Mouse (Mus musculus): ENCODE data around the gene Tsc1. TPM values are rescaled to one million over a fixed set of nuclear protein-coding genes. Genes with fewer than 3 reads are reported as not detected.

Tsc1 gene
- total and polyA plus RNA-seq, 2 experiments from 2014 or later, result 7.7 to 14.6 TPM

DNA sequence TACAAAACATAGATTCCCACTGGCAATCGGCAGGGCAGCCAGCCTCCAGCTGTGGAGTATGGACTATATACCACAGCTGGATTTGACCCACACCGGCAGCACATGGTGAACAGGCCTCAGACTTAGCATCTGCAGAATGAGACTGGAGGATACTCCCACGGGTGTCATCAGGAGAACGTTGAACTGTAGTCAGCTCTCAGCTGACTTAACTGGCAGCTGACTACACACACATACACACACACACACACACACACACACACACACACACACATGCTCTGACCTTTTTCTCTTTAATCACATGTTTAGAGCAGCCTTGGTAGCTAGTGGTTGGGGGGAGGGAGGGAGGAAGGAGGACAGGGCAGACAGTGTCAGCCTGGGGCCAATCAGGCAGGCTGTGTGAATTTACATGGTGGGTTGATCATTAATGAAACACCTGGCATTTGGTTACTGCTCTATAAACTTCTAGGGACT is 11.1 kb upstream of the Tsc1 start:
- ATAC-seq (ENCODE audit: insufficient read depth, low read depth), result no peak
- H3K4me2 ChIP-seq (ENCODE audit: low read depth, low read length), result no peak overlapping the region
- no peak overlapping the region for H3K27ac ChIP-seq (ENCODE audit: low read depth)
- no peak for TF ChIP-seq CTCF (IDR thresholded peaks at IDR 0.05; ENCODE audit: low read depth)
- TF ChIP-seq EP300 (IDR thresholded peaks at IDR 0.05; ENCODE audit: low read depth), result no peak
- 35% methylated on average over 4 of the region's 4 CpGs for whole genome bisulfite sequencing
- H3K9me3 ChIP-seq (replicated peaks; ENCODE audit: control insufficient read depth, low read length), result no peaks in the 10 kb centered on the region
- H3K36me3 ChIP-seq (replicated peaks; ENCODE audit: control insufficient read depth, insufficient read depth, low read length), result no peaks in the 10 kb centered on the region
- H3K27me3 ChIP-seq (ENCODE audit: control insufficient read depth, insufficient read depth, low read length), result no peaks in the 10 kb centered on the region
- H3K4me3 ChIP-seq (ENCODE audit: low read depth, low read length), result no peak overlapping the region
- no peak overlapping the region for H3K9ac ChIP-seq (replicated peaks; ENCODE audit: low read depth, low read length)
- no peaks in the 10 kb centered on the region for H3K4me1 ChIP-seq (ENCODE audit: control insufficient read depth, insufficient read depth)
- DNase-seq (ENCODE audit: low spot score), result no peak

GRCm38 (mm10) chr2:28632626-28633025 is 8.4 kb upstream of the Tsc1 start:
- H3K36me3 ChIP-seq (replicated peaks; ENCODE audit: control insufficient read depth, insufficient read depth, low read length), result no peaks in the 10 kb centered on the region

GRCm38 (mm10) chr2:28633136-28633535 is 7.9 kb upstream of the Tsc1 start:
- H3K9me3 ChIP-seq (replicated peaks; ENCODE audit: control insufficient read depth, low read length), result no peaks in the 10 kb centered on the region
- H3K4me2 ChIP-seq (ENCODE audit: low read depth, low read length), result no peak overlapping the region
- no peak overlapping the region for H3K9ac ChIP-seq (replicated peaks; ENCODE audit: low read depth, low read length)
- no peak overlapping the region for H3K4me3 ChIP-seq (ENCODE audit: low read depth, low read length)
- 43% methylated on average over 4 of the region's 4 CpGs for WGBS
- no peaks in the 10 kb centered on the region for H3K4me1 ChIP-seq (ENCODE audit: control insufficient read depth, insufficient read depth)
- TF ChIP-seq EP300 (IDR thresholded peaks at IDR 0.05; ENCODE audit: low read depth) (no peak), CTCF (IDR thresholded peaks at IDR 0.05; ENCODE audit: low read depth) (no peak)
- DNase-seq (ENCODE audit: low spot score), result no peak
- H3K36me3 ChIP-seq (replicated peaks; ENCODE audit: control insufficient read depth, insufficient read depth, low read length), result no peaks in the 10 kb centered on the region
- no peak for ATAC-seq (ENCODE audit: insufficient read depth, low read depth)
- no peak overlapping the region for H3K27ac ChIP-seq (ENCODE audit: low read depth)
- no peaks in the 10 kb centered on the region for H3K27me3 ChIP-seq (ENCODE audit: control insufficient read depth, insufficient read depth, low read length)

More at GRCm38 (mm10) chr2:28632626-28633025, 8.4 kb upstream of the Tsc1 start:
- Histone ChIP-seq H3K4me3 (ENCODE audit: low read depth, low read length) (no peak overlapping the region), H3K9ac (replicated peaks; ENCODE audit: low read depth, low read length) (no peak overlapping the region), H3K9me3 (replicated peaks; ENCODE audit: control insufficient read depth, low read length) (no peaks in the 10 kb centered on the region), H3K27ac (ENCODE audit: low read depth) (no peak overlapping the region), H3K4me2 (ENCODE audit: low read depth, low read length) (no peak overlapping the region), H3K4me1 (ENCODE audit: control insufficient read depth, insufficient read depth) (no peaks in the 10 kb centered on the region), H3K27me3 (ENCODE audit: control insufficient read depth, insufficient read depth, low read length) (no peaks in the 10 kb centered on the region)
- no peak for TF ChIP-seq EP300 (IDR thresholded peaks at IDR 0.05; ENCODE audit: low read depth)
- TF ChIP-seq CTCF (IDR thresholded peaks at IDR 0.05; ENCODE audit: low read depth), result no peak
- ATAC-seq (ENCODE audit: insufficient read depth, low read depth), result no peak
- WGBS, result 67% methylated on average over 1 of the region's 1 CpGs
- DNase-seq (ENCODE audit: low spot score), result no peak

GRCm38 (mm10) chr2:28635199-28635598 is 5.8 kb upstream of the Tsc1 start:
- no peak for ATAC-seq (ENCODE audit: insufficient read depth, low read depth)
- no peak for DNase-seq (ENCODE audit: low spot score)
- no peak overlapping the region for H3K27ac ChIP-seq (ENCODE audit: low read depth)
- TF ChIP-seq EP300 (IDR thresholded peaks at IDR 0.05; ENCODE audit: low read depth) (no peak), CTCF (IDR thresholded peaks at IDR 0.05; ENCODE audit: low read depth) (no peak)
- 0 out of 2 replicates have a peak, but pooled peaks cover 1% of the 10 kb centered on the region for H3K4me1 ChIP-seq (ENCODE audit: control insufficient read depth, insufficient read depth)
- no peaks in the 10 kb centered on the region for H3K9me3 ChIP-seq (replicated peaks; ENCODE audit: control insufficient read depth, low read length)
- 88% methylated on average over 1 of the region's 1 CpGs for WGBS
- no peak overlapping the region for H3K4me3 ChIP-seq (ENCODE audit: low read depth, low read length)
- no peak overlapping the region for H3K9ac ChIP-seq (replicated peaks; ENCODE audit: low read depth, low read length)
- H3K27me3 ChIP-seq (ENCODE audit: control insufficient read depth, insufficient read depth, low read length), result no peaks in the 10 kb centered on the region
- no peak overlapping the region for H3K4me2 ChIP-seq (ENCODE audit: low read depth, low read length)
- no peaks in the 10 kb centered on the region for H3K36me3 ChIP-seq (replicated peaks; ENCODE audit: control insufficient read depth, insufficient read depth, low read length)

DNA sequence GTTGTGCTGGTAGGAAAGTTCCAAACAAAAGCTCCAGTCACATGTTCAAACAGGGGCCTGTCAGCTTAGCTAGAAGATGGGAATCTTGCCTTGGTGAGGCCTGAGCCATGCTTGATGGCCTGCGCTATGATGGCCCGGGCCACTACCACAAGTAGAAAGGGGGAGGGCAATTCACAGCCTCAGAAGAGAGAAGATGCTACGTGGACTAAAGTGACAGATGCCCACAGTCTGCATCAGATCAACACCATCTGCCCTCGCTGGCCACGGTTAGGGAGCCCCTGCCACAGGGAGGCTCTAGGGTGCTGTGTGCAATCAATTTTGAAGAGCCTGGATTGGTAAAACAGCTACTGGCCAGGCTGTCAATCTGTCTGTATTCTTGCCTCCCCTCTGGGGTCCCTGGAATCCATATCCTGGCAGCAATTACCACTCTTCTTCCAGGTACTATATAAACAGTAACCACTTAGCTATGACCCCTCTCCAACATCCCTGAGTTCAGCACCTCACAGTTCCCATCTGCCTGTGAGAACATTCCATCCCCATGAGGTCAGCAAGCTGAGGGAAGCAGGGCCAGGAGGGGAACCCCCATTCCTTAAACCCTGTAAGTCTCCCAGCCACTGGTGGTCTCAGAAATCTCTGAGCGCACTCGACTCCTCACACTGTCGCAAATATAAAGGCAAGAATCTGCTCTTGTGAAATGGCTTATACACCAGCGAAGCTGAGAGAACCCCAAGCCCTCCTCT is 3.8 kb upstream of the Tsc1 start:
- ATAC-seq (ENCODE audit: insufficient read depth, low read depth), result no peak
- Histone ChIP-seq H3K4me1 (ENCODE audit: control insufficient read depth, insufficient read depth) (peaks cover 11% of the 10 kb centered on the region; the same call in 1 of the 2 replicates), H3K4me2 (ENCODE audit: low read depth, low read length) (no peak overlapping the region), H3K27ac (ENCODE audit: low read depth) (no peak overlapping the region), H3K9me3 (replicated peaks; ENCODE audit: control insufficient read depth, low read length) (no peaks in the 10 kb centered on the region), H3K9ac (replicated peaks; ENCODE audit: low read depth, low read length) (no peak overlapping the region), H3K27me3 (ENCODE audit: control insufficient read depth, insufficient read depth, low read length) (no peaks in the 10 kb centered on the region), H3K36me3 (replicated peaks; ENCODE audit: control insufficient read depth, insufficient read depth, low read length) (no peaks in the 10 kb centered on the region), H3K4me3 (ENCODE audit: low read depth, low read length) (no peak overlapping the region)
- no peak for TF ChIP-seq CTCF (IDR thresholded peaks at IDR 0.05; ENCODE audit: low read depth)
- TF ChIP-seq EP300 (IDR thresholded peaks at IDR 0.05; ENCODE audit: low read depth), result no peak
- DNase-seq (ENCODE audit: low spot score), result no peak
- 71% methylated on average over 9 of the region's 9 CpGs for WGBS

Data from heart, postnatal 0 days (tissue).